Mouse (Mus musculus) spleen, postnatal 36 days (tissue): ENCODE measurements around the gene Fasl.

Experiments used
- DNase-seq, 2 experiments: peaks; one replicate each; pipeline ENCODE4 v3.0.0; 2022; ENCODE audit warnings: low spot score in 2 of 2, mixed read lengths in 1 of 2

The Fasl gene

GRCm38 (mm10) chr1:161788339-161788738 lies at the start of gene Fasl:
Fasl (minus strand) TSS chr1:161788495.
- DNase-seq: peak in 1 of 2 experiments; percentile 43

- DNase-seq: no peak
Observed at GRCm38 (mm10) chr1:161826677-161827076, 38.4 kb upstream of the Fasl start.

GRCm38 (mm10) chr1:161809428-161809827 lies 21.1 kb upstream of the Fasl start:
- no peak for DNase-seq

GRCm38 (mm10) chr1:161808980-161809379 lies 20.7 kb upstream of the Fasl start:
- no peak for DNase-seq

- DNase-seq: peak in 1 of 2 experiments; percentile 25
Observed at GRCm38 (mm10) chr1:161804541-161804971, 16.3 kb upstream of the Fasl start.

- DNase-seq: no peak
Observed at GRCm38 (mm10) chr1:161801321-161801720, 13.0 kb upstream of the Fasl start.

GRCm38 (mm10) chr1:161800256-161800655 lies 12.0 kb upstream of the Fasl start:
- no peak for DNase-seq

GRCm38 (mm10) chr1:161799791-161800190 lies 11.5 kb upstream of the Fasl start:
- DNase-seq: no peak

- DNase-seq: peak; percentile 82 to 83
Observed at GRCm38 (mm10) chr1:161798866-161799265, 10.6 kb upstream of the Fasl start.

- no peak for DNase-seq
Observed at GRCm38 (mm10) chr1:161794447-161795211, 6.3 kb upstream of the Fasl start.

GRCm38 (mm10) chr1:161793321-161793720 lies 5.0 kb upstream of the Fasl start:
- DNase-seq: no peak

GRCm38 (mm10) chr1:161792687-161792969 lies 4.3 kb upstream of the Fasl start:
- DNase-seq: no peak

- DNase-seq: no peak
Observed at GRCm38 (mm10) chr1:161791854-161792686, 3.8 kb upstream of the Fasl start.

- no peak for DNase-seq
Observed at GRCm38 (mm10) chr1:161782725-161783124, 5.6 kb downstream of the Fasl start.

GRCm38 (mm10) chr1:161781594-161781993 lies 6.7 kb downstream of the Fasl start:
- no peak for DNase-seq

GRCm38 (mm10) chr1:161779057-161779456 lies 9.2 kb downstream of the Fasl start:
- DNase-seq: no peak

- DNase-seq: no peak
Observed at GRCm38 (mm10) chr1:161775151-161775550, 13.1 kb downstream of the Fasl start.

- DNase-seq: no peak
Observed at GRCm38 (mm10) chr1:161771293-161771692, 17.0 kb downstream of the Fasl start.

- DNase-seq: no peak
Observed at GRCm38 (mm10) chr1:161769329-161769728, 19.0 kb downstream of the Fasl start.

GRCm38 (mm10) chr1:161767101-161767524 lies 21.2 kb downstream of the Fasl start:
- DNase-seq: peak; percentile 45 to 51

GRCm38 (mm10) chr1:161766656-161767055 lies 21.6 kb downstream of the Fasl start:
- DNase-seq: peak; percentile 91 to 93

- DNase-seq: peak; percentile 43 to 44
Observed at GRCm38 (mm10) chr1:161765932-161766331, 22.4 kb downstream of the Fasl start.

- peak; percentile 13 to 36 for DNase-seq
Observed at GRCm38 (mm10) chr1:161764964-161765363, 23.3 kb downstream of the Fasl start.
